Mouse (Mus musculus) brain, embryonic 14.5 days (tissue): Measurements from ENCODE around the gene Ldhb.

Source experiments
- CTCF ChIP-seq: fragments of 200-500 bp; IDR thresholded peaks from 2 replicates; pipeline ENCODE4 v1.5.1; 2012; ENCODE audit warnings: inconsistent platforms, mild to moderate bottlenecking, moderate library complexity, borderline replicate concordance; ENCODE audit not compliant: insufficient read depth, insufficient read length; ENCODE audit errors: extremely low read depth
- POLR2A ChIP-seq: fragments of 200-500 bp; IDR thresholded peaks from 2 replicates; pipeline ENCODE4 v1.6.1; 2012; ENCODE audit warnings: mild to moderate bottlenecking, inconsistent platforms, borderline replicate concordance; ENCODE audit not compliant: poor library complexity, insufficient read depth, insufficient read length, severe bottlenecking; ENCODE audit errors: extremely low read depth

- TF ChIP-seq CTCF (no peak), POLR2A (no peak)
Observed at GRCm38 (mm10) chr6:142507033-142507784, 548 bp downstream of the Ldhb start.
